Mouse (Mus musculus): ENCODE results near the gene Adam1b.
"Not testable (repeated sequence)": the region's sequence is repeated elsewhere in the genome, so short reads cannot be mapped to it uniquely, and the experiment has no call there.

The Adam1b gene

DNA sequence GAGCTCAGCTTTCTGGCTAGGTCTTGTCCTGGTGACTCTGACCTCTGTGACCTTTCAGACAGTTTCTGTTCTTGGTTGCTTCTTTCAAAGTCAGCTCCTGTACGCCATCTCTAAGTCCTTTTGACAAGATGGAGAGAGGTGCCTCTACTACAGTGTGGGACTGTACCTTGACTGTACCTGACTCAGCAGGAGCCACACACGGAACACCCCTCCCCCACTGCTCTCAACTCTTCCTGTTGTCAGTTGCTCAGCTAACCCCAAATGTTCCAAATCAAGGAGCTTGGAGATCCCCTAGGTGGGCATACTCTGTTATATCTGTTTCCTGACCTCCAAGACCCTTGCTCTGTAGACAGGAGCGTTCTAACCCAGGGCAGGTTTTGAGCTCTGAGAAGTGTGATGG, at the start of gene Adam1b:
Adam1b (minus strand) TSS at position 205 of the 400 bp plus-strand sequence.
- no peak for DNase-seq (ENCODE audit: low read depth)

DNA sequence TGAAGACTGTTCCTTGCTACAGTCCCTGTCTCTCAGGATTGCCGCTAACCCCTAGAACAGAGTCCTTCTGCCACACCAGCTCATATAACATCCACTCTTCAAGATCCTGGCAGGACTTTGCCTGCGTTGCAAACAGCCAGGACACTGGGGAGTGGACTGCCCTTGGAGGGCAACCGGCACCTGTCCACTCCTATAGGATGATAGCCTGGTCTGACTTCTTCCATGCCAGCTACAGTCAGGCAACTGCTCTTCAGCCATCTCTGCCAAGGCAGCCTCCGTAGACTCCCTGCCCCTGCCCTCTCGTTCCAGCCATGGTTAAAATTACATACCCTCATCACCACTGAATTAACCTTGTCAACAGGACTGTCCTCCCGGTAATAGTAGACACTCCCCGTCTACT, 46.0 kb upstream of the Adam1b start:
- DNase-seq (ENCODE audit: low read depth) = no peak

- DNase-seq (ENCODE audit: low read depth) = no peak
Measured at GRCm38 (mm10) chr5:121547084-121547483, 43.8 kb upstream of the Adam1b start.

- peak; percentile 84 for DNase-seq (ENCODE audit: low read depth)
Measured at GRCm38 (mm10) chr5:121546530-121546895, 43.3 kb upstream of the Adam1b start.

GRCm38 (mm10) chr5:121545793-121546529, 42.7 kb upstream of the Adam1b start, which contains the start of gene Mapkapk5:
TSS of gene Mapkapk5 (minus strand) at chr5:121545905.
- peak; percentile 99 for DNase-seq (ENCODE audit: low read depth)

- no peak for DNase-seq (ENCODE audit: low read depth)
Measured at GRCm38 (mm10) chr5:121544910-121545792, 41.9 kb upstream of the Adam1b start, which contains the start of the genes Adam1a and Gm42878. TSS of gene Adam1a (minus strand) at chr5:121545482. TSS of gene Gm42878 (minus strand) at chr5:121545482.

- no peak for DNase-seq (ENCODE audit: low read depth)
Measured at GRCm38 (mm10) chr5:121543370-121543769, 40.1 kb upstream of the Adam1b start.

- peak; percentile 22 for DNase-seq (ENCODE audit: low read depth)
Measured at GRCm38 (mm10) chr5:121541235-121541634, 38.0 kb upstream of the Adam1b start.

DNA sequence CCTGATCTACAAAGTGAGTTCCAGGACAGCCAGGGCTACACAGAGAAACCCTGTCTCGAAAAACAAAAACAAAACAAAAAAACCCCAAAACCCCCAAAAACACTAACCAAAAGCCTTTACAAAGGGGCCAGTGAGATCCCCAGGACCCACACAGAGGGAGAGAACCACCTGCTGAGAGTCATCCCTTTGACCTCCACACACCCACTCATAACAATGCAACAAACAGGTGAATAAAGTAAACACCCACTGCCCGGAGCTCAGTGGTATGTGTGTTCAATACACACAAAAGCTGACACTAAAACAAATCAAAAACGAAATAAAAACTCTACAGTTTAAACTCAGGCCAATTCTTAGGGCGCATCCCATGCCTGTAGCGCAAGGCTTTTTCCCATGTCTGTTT, 36.8 kb upstream of the Adam1b start:
- no peak for DNase-seq (ENCODE audit: low read depth)

- DNase-seq (ENCODE audit: low read depth) = no peak
Measured at GRCm38 (mm10) chr5:121537588-121537987, 34.4 kb upstream of the Adam1b start.

DNA sequence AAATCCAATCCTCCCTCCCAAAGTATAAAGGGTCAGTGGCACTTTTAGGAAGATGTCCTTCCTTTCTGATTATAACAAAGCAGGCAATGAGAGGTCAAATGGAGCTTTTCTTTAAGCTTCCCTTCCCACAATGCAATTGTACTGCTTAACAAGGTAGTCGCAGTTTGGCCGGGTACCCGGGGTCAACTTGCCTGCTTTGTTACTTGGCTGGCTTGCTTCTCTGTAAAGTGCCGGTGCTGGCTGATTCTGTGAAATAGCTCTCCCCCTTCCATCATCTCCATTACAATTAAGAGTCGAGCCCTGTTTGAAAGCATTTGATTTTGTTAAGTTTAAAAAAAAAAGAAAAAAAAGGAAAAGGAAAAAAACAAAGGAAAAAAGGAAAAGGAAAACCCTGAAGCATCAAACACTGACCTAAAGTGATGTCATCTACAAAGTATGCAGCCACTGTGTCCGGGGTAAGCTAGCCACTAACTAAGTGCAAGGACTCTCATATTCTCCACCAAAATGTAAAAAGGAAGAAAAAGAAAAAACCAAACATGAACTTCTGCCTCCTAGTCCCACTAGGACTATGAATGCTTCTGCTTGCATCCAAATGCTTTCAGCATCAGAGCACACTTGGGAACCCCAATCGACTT, 33.8 kb upstream of the Adam1b start:
- DNase-seq (ENCODE audit: low read depth) = peak; percentile 13

DNA sequence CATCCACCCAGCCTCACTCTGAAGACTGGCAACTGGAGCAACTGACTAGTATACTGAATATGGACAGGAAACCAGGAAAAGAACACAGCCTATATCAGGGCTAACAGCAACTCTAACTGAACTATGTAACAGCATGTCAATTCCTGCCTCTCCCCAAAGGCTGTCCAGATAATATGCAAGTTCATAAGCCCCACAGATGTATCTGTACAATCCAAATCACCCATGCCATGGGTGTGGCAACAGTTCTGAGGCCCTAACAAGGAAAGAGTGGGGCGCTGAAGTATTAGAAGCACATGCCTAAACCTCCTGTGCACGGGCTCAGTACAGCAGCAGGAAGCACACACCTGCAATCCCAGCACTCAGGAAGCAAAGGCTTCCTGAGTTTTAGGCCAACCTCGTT, 31.9 kb upstream of the Adam1b start:
- no peak for DNase-seq (ENCODE audit: low read depth)

GRCm38 (mm10) chr5:121534521-121534920, 31.3 kb upstream of the Adam1b start:
- peak; percentile 42 for DNase-seq (ENCODE audit: low read depth)

DNA sequence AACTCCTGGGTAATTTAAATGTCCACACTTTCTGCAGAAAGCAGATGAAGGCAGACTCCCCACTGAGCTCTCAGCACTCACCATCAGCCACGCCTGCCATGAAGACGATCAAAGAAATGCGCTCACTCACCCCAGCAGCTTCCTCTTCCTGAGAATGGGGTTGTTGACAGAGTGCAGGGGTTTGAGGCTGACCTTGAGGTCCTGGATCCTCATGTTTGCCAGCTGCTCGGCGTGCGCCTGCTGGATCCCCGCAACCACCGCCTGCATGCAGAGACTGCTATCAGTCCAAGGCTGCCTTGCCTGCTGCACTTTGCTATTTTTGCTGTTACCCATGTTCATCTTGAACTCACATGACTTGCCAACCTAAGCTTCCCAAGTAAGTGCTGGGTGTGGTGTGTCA, 23.7 kb upstream of the Adam1b start:
- DNase-seq (ENCODE audit: low read depth) = no peak

- DNase-seq (ENCODE audit: low read depth) = no peak
Measured at GRCm38 (mm10) chr5:121526526-121526925, 23.3 kb upstream of the Adam1b start.

- DNase-seq (ENCODE audit: low read depth) = no peak
Measured at GRCm38 (mm10) chr5:121525774-121526450, 22.7 kb upstream of the Adam1b start.

GRCm38 (mm10) chr5:121519758-121520157, 16.5 kb upstream of the Adam1b start:
- DNase-seq (ENCODE audit: low read depth) = not testable (repeated sequence)

GRCm38 (mm10) chr5:121518983-121519382, 15.7 kb upstream of the Adam1b start:
- no peak for DNase-seq (ENCODE audit: low read depth)

- DNase-seq (ENCODE audit: low read depth) = no peak
Measured at GRCm38 (mm10) chr5:121510009-121510408, 6.8 kb upstream of the Adam1b start.

GRCm38 (mm10) chr5:121506846-121507245, 3.6 kb upstream of the Adam1b start:
- no peak for DNase-seq (ENCODE audit: low read depth)

DNA sequence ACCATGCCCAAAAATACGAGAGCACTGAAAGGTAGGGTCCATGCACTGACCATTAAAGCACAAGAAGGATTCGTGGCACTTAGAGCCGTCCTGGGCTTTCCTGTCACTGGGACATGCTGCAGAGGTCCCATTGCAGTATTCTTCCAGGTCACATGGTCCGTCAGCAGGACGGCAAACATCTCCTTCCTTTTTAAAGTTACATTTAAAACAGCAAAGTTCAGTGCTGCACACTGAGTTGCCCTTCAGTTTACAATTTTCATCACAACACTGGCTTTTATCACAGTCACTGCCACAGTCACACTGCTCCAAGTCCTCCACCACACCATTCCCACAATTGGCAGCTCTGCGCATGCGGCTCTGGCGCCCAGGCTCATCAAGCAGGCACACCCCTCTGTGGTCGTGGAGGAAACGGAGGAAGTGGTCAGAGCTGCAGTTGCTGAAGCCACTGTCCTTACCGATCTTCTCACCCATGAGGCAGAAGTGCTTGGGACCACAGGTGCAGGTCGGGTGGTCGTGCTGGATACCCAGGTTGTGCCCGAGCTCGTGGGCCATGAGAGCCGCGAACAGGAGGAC, 1.7 kb downstream of the Adam1b start:
- DNase-seq (ENCODE audit: low read depth) = not testable (repeated sequence)

DNA sequence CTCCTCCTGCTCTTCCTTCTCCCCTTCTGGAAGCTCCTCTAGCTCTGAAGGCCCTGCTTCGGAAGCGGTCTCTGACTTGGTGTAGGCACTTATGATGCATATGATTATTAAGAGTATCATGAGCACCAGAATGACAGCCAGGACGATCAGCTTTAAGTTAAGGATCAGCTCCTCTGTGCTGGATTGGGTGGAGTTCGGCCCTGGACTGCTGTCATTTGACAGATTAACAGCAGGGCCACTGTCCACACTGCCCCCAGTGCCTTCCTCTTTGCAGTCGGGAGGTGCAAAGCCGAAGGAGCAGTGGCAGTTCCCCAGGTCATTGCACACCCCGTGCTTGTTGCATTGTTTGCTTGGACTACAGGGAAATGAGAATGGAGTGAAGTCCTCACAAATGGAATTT, 2.5 kb downstream of the Adam1b start:
- DNase-seq (ENCODE audit: low read depth) = no peak

Data from NIH3T3 (cell line).